In the genomic region with DNA sequence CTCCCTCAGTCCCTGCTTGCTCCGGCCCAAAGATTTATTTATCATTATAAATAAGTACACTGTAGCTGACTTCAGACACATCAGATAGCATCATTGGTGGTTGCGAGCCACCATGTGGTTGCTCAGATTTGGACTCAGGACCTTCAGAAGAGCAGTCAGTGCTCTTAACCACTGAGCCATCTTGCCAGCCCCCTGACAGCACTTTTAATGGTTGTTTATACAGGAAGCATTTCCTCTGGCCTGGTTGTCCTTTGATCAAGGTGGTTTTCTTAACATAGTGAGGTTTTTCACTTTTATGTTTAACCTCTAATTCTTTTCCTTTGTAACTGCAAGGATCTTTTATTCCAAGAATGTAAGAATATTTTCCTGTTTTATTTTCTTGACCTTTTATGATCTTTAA, we compare ENCODE assay signal across 11 mouse cellular contexts. TPM values are rescaled to one million over a fixed set of nuclear protein-coding genes. Genes with fewer than 3 reads are reported as not detected.
DNase-seq lines count a peak whose midpoint lies in the region; ATAC-seq lines count a peak whose summit lies in the region.
"Had no signal": no experiment of that assay in that cellular context is flagged by ENCODE, and none has a peak within 500 bp of the region (broad histone marks: within the 10 kb centered on the region; RNA-seq: fewer than 3 reads in every experiment).

No protein-coding gene starts in this region.

- no peak for ATAC-seq in heart, embryonic 14.5 days (ENCODE audit: insufficient number of reproducible peaks, insufficient read depth, low FRiP score, low read depth)
- peak; percentile 18; the same call in 1 of the 2 replicates for ATAC-seq in lung, embryonic 16.5 days (ENCODE audit: low read depth)
- peak; percentile 52 for ATAC-seq in activated CD4-positive, CD25-positive, alpha-beta regulatory T cell, adult 4 months
- no peak for ATAC-seq in kidney, embryonic 15.5 days (replicated peaks; ENCODE audit: low FRiP score)

- no peak overlapping the region for H3K4me2 ChIP-seq in heart, embryonic 14.5 days (ENCODE audit: low read length)
- H3K4me2 ChIP-seq in lung, embryonic 16.5 days (ENCODE audit: low read depth, low read length) = no peak overlapping the region
- H3K4me2 ChIP-seq in kidney, embryonic 15.5 days = no peak overlapping the region
- H3K4me2 ChIP-seq: hindbrain, embryonic 15.5 days; neural tube, embryonic 13.5 days had no signal

- 78% methylated on average over 2 of the region's 2 CpGs for WGBS in heart, embryonic 14.5 days
- 64% methylated on average over 2 of the region's 2 CpGs for WGBS in lung, embryonic 16.5 days
- WGBS in kidney, embryonic 15.5 days = 81% methylated on average over 2 of the region's 2 CpGs

- H3K4me3 ChIP-seq in heart, embryonic 14.5 days (ENCODE audit: control insufficient read depth in 1 of 2, insufficient read depth in 1 of 2, low read depth in 1 of 2, low read length in 2 of 2) = no peak overlapping the region
- no peak overlapping the region for H3K4me3 ChIP-seq in lung, embryonic 16.5 days (ENCODE audit: low read length)
- H3K4me3 ChIP-seq in kidney, embryonic 15.5 days (replicated peaks) = no peak overlapping the region
- H3K4me3 ChIP-seq: hindbrain, embryonic 15.5 days; neural tube, embryonic 13.5 days had no signal

- H3K27me3 ChIP-seq in heart, embryonic 14.5 days (ENCODE audit: control insufficient read depth, insufficient read depth, low read length) = no peaks in the 10 kb centered on the region
- no peaks in the 10 kb centered on the region for H3K27me3 ChIP-seq in lung, embryonic 16.5 days (ENCODE audit: control insufficient read depth, insufficient read depth, low read depth, low read length)
- no peaks in the 10 kb centered on the region for H3K27me3 ChIP-seq in kidney, embryonic 15.5 days
- H3K27me3 ChIP-seq: hindbrain, embryonic 15.5 days; neural tube, embryonic 13.5 days had no signal

- 0 out of 2 replicates have a peak overlapping the region, but pooled peaks have one; percentile 58 for H3K9ac ChIP-seq in heart, embryonic 14.5 days (ENCODE audit: low read length)
- no peak overlapping the region for H3K9ac ChIP-seq in lung, embryonic 16.5 days (ENCODE audit: low read length)
- no peak overlapping the region for H3K9ac ChIP-seq in kidney, embryonic 15.5 days
- H3K9ac ChIP-seq: hindbrain, embryonic 15.5 days; neural tube, embryonic 13.5 days had no signal

- H3K9me3 ChIP-seq in heart, embryonic 14.5 days (ENCODE audit: control insufficient read depth, low read length) = no peaks in the 10 kb centered on the region
- H3K9me3 ChIP-seq in lung, embryonic 16.5 days (ENCODE audit: control insufficient read depth, low read length) = no peaks in the 10 kb centered on the region
- no peaks in the 10 kb centered on the region for H3K9me3 ChIP-seq in kidney, embryonic 15.5 days (replicated peaks)
- H3K9me3 ChIP-seq: G1E; hindbrain, embryonic 15.5 days; neural tube, embryonic 13.5 days had no signal

- H3K27ac ChIP-seq in heart, embryonic 14.5 days (replicated peaks in 1 of 2; ENCODE audit: control insufficient read depth in 1 of 2, insufficient read depth in 1 of 2, low read depth in 2 of 2, low read length in 2 of 2) = peak overlapping the region in 1 of 2 experiments; percentile 86; a peak in 2 of 4 replicates
- peak overlapping the region; percentile 49; the same call in 1 of the 2 replicates for H3K27ac ChIP-seq in lung, embryonic 16.5 days (ENCODE audit: low read length)
- no peak overlapping the region for H3K27ac ChIP-seq in kidney, embryonic 15.5 days
- H3K27ac ChIP-seq: hindbrain, embryonic 15.5 days; neural tube, embryonic 13.5 days had no signal

- intact Hi-C loops in heart, postnatal 25 days (cut with DNase I) = loop anchor here (2.0 kb wide), 1 partner anchor 66 kb away; a partner anchor contains a TSS

- H3K36me3 ChIP-seq in heart, embryonic 14.5 days (ENCODE audit: control insufficient read depth, insufficient read depth, low read length) = peaks cover 91% of the 10 kb centered on the region
- H3K36me3 ChIP-seq in lung, embryonic 16.5 days (ENCODE audit: control insufficient read depth, insufficient read depth, low read length) = peaks cover 34% of the 10 kb centered on the region
- H3K36me3 ChIP-seq in kidney, embryonic 15.5 days = peaks cover 96% of the 10 kb centered on the region

- H3K4me1 ChIP-seq in heart, embryonic 14.5 days (ENCODE audit: control insufficient read depth in 2 of 2, insufficient read depth in 2 of 2, low read length in 2 of 2) = peaks cover 25 to 91% of the 10 kb centered on the region in 2 experiments
- peaks cover 17% of the 10 kb centered on the region for H3K4me1 ChIP-seq in lung, embryonic 16.5 days (replicated peaks; ENCODE audit: control insufficient read depth, insufficient read depth, low read length)
- peaks cover 10% of the 10 kb centered on the region for H3K4me1 ChIP-seq in kidney, embryonic 15.5 days

- DNase-seq in heart, postnatal 25 days (ENCODE audit: low spot score) = no peak
- DNase-seq in lung, postnatal 14 days = no peak
- peak; percentile 54 for DNase-seq in naive thymus-derived CD4-positive, alpha-beta T cell, adult 2 months (ENCODE audit: low read depth)

RNA-seq across cellular contexts. Expression of a gene that starts 13.7 kb away (rescaled TPM):
- 5,119 and 5,195 TPM in 2 replicates for polyA plus RNA-seq in heart, embryonic 14.5 days (2014; fragmentation: Nextera tagmentation; extraction: Ambion mirVana)
- 1,000 to 10,000 TPM; 5,169 to 5,647 TPM for total RNA-seq in heart, postnatal 25 days (2021)
- 93.6 and 113 TPM in 2 replicates for polyA plus RNA-seq in lung, embryonic 16.5 days (2015; fragmentation: Nextera tagmentation; extraction: Ambion mirVana)
- not detected for polyA plus RNA-seq in activated CD4-positive, CD25-positive, alpha-beta regulatory T cell, adult 4 months (2017; shearing (Covaris generic))
- polyA plus RNA-seq in kidney, embryonic 15.5 days (2015; fragmentation: Nextera tagmentation; extraction: Ambion mirVana) = 19.5 and 33.2 TPM in 2 replicates

RNA-seq across cellular contexts. Expression of a gene that starts 22.3 kb away (rescaled TPM):
- 308 and 317 TPM in 2 replicates for polyA plus RNA-seq in heart, embryonic 14.5 days (2014; fragmentation: Nextera tagmentation; extraction: Ambion mirVana)
- total RNA-seq in heart, postnatal 25 days (2021) = 100 to 1,000 TPM; 145 to 148 TPM
- 377 and 397 TPM in 2 replicates for polyA plus RNA-seq in lung, embryonic 16.5 days (2015; fragmentation: Nextera tagmentation; extraction: Ambion mirVana)
- 100 to 1,000 TPM; 130 to 131 TPM for polyA plus RNA-seq in activated CD4-positive, CD25-positive, alpha-beta regulatory T cell, adult 4 months (2017; shearing (Covaris generic))
- polyA plus RNA-seq in kidney, embryonic 15.5 days (2015; fragmentation: Nextera tagmentation; extraction: Ambion mirVana) = 351 and 428 TPM in 2 replicates

RNA-seq across cellular contexts. Expression of a gene that starts 23.2 kb away (rescaled TPM):
- 0.23 and 0.26 TPM in 2 replicates for polyA plus RNA-seq in heart, embryonic 14.5 days (2014; fragmentation: Nextera tagmentation; extraction: Ambion mirVana)
- 10 to 100 TPM; 12.4 to 16.1 TPM for total RNA-seq in heart, postnatal 25 days (2021)
- 2.3 and 2.7 TPM in 2 replicates for polyA plus RNA-seq in lung, embryonic 16.5 days (2015; fragmentation: Nextera tagmentation; extraction: Ambion mirVana)
- polyA plus RNA-seq in activated CD4-positive, CD25-positive, alpha-beta regulatory T cell, adult 4 months (2017; shearing (Covaris generic)) = not detected
- polyA plus RNA-seq in kidney, embryonic 15.5 days (2015; fragmentation: Nextera tagmentation; extraction: Ambion mirVana) = 3.7 and 3.8 TPM in 2 replicates
- total RNA-seq: granulocyte monocyte progenitor cell, adult 5-6 weeks had no signal
- polyA plus RNA-seq: G1E had no signal

RNA-seq across cellular contexts. Expression of a gene that starts 26.0 kb away (rescaled TPM):
- polyA plus RNA-seq in heart, embryonic 14.5 days (2014; fragmentation: Nextera tagmentation; extraction: Ambion mirVana) = 56.0 and 66.8 TPM in 2 replicates
- total RNA-seq in heart, postnatal 25 days (2021) = 10 to 100 TPM; 76.4 to 76.8 TPM
- polyA plus RNA-seq in lung, embryonic 16.5 days (2015; fragmentation: Nextera tagmentation; extraction: Ambion mirVana) = 48.9 and 52.1 TPM in 2 replicates
- polyA plus RNA-seq in activated CD4-positive, CD25-positive, alpha-beta regulatory T cell, adult 4 months (2017; shearing (Covaris generic)) = 1 to 10 TPM; 1.6 to 1.9 TPM
- 32.6 and 40.6 TPM in 2 replicates for polyA plus RNA-seq in kidney, embryonic 15.5 days (2015; fragmentation: Nextera tagmentation; extraction: Ambion mirVana)
- total RNA-seq: granulocyte monocyte progenitor cell, adult 5-6 weeks had no signal
- polyA plus RNA-seq: G1E had no signal

RNA-seq across cellular contexts. Expression of a gene that starts 56.7 kb away (rescaled TPM):
- polyA plus RNA-seq in heart, embryonic 14.5 days (2014; fragmentation: Nextera tagmentation; extraction: Ambion mirVana) = 9.4 and 9.6 TPM in 2 replicates
- total RNA-seq in heart, postnatal 25 days (2021) = 1 to 10 TPM; 3.4 to 4.1 TPM
- polyA plus RNA-seq in lung, embryonic 16.5 days (2015; fragmentation: Nextera tagmentation; extraction: Ambion mirVana) = 13.5 TPM in 2 replicates
- polyA plus RNA-seq in activated CD4-positive, CD25-positive, alpha-beta regulatory T cell, adult 4 months (2017; shearing (Covaris generic)) = 10 to 100 TPM; 10.7 to 12.9 TPM
- 12.6 and 13.3 TPM in 2 replicates for polyA plus RNA-seq in kidney, embryonic 15.5 days (2015; fragmentation: Nextera tagmentation; extraction: Ambion mirVana)

Comparison
In these comparisons a context has a peak if more than half of its experiments do, and no peak if none do; other contexts are left out.
1. ATAC-seq: peak in lung, embryonic 16.5 days (single experiment) and activated CD4-positive, CD25-positive, alpha-beta regulatory T cell, adult 4 months (single experiment); none in heart, embryonic 14.5 days (single experiment) and kidney, embryonic 15.5 days (single experiment).
2. RNA of a gene that starts 13.7 kb away (polyA plus RNA-seq): 5,119 to 5,195 TPM in heart, embryonic 14.5 days; 93.6 to 113 TPM in lung, embryonic 16.5 days, 19.5 to 33.2 TPM in kidney, embryonic 15.5 days and not detected in activated CD4-positive, CD25-positive, alpha-beta regulatory T cell, adult 4 months; every median in the first group is over 10 times any median in the second.